7 mouse cellular contexts compared by ENCODE assay signal in genomic region chr19:5050047-5050905, GRCm38 (mm10). TPM values are rescaled to one million over a fixed set of nuclear protein-coding genes. Genes with fewer than 3 reads are reported as not detected.
DNase-seq lines count a peak whose midpoint lies in the region; ATAC-seq lines count a peak whose summit lies in the region.

TSS of gene Rin1 (plus strand) at chr19:5050481.

- H3K27ac ChIP-seq in forebrain, embryonic 13.5 days, result peak within 1 kb of the TSS; percentile 26
- no peak within 1 kb of the TSS for H3K27ac ChIP-seq in hindbrain, embryonic 14.5 days
- peak within 1 kb of the TSS; percentile 71 for H3K27ac ChIP-seq in stomach, embryonic 16.5 days (ENCODE audit: low read length)

- no peaks in the 10 kb centered on the region for H3K9me3 ChIP-seq in forebrain, embryonic 13.5 days (replicated peaks)
- no peaks in the 10 kb centered on the region for H3K9me3 ChIP-seq in hindbrain, embryonic 14.5 days (ENCODE audit: control insufficient read depth, low read length)
- no peaks in the 10 kb centered on the region for H3K9me3 ChIP-seq in stomach, embryonic 16.5 days (replicated peaks; ENCODE audit: control insufficient read depth, low read length)

- peak within 1 kb of the TSS; percentile 17; the same call in 1 of the 2 replicates for H3K4me2 ChIP-seq in forebrain, embryonic 13.5 days
- no peak within 1 kb of the TSS; the same call in 1 of the 2 replicates for H3K4me2 ChIP-seq in hindbrain, embryonic 14.5 days (replicated peaks)
- peak within 1 kb of the TSS; percentile 58 for H3K4me2 ChIP-seq in stomach, embryonic 16.5 days (ENCODE audit: low read depth, low read length)

- 11% methylated on average over 14 of the region's 14 CpGs for WGBS in forebrain, embryonic 13.5 days
- WGBS in hindbrain, embryonic 14.5 days, result 17% methylated on average over 14 of the region's 14 CpGs
- 18% methylated on average over 14 of the region's 14 CpGs for WGBS in stomach, embryonic 16.5 days

- no peak within 1 kb of the TSS for H3K4me3 ChIP-seq in forebrain, embryonic 13.5 days
- H3K4me3 ChIP-seq in hindbrain, embryonic 14.5 days (replicated peaks; ENCODE audit: low read length), result no peak within 1 kb of the TSS
- H3K4me3 ChIP-seq in stomach, embryonic 16.5 days (replicated peaks; ENCODE audit: low read length), result peak within 1 kb of the TSS; percentile 45

- peaks cover 11% of the 10 kb centered on the region for H3K4me1 ChIP-seq in forebrain, embryonic 13.5 days
- 0 out of 2 replicates have a peak, but pooled peaks cover 8% of the 10 kb centered on the region for H3K4me1 ChIP-seq in hindbrain, embryonic 14.5 days (replicated peaks; ENCODE audit: control insufficient read depth, insufficient read depth, low read length)
- H3K4me1 ChIP-seq in stomach, embryonic 16.5 days (ENCODE audit: control insufficient read depth, insufficient read depth, low read length), result peaks cover 19% of the 10 kb centered on the region

- peak within 1 kb of the TSS; percentile 23; the same call in 1 of the 2 replicates for H3K9ac ChIP-seq in forebrain, embryonic 13.5 days
- H3K9ac ChIP-seq in hindbrain, embryonic 14.5 days, result peak within 1 kb of the TSS; percentile 10; the same call in 1 of the 2 replicates
- H3K9ac ChIP-seq in stomach, embryonic 16.5 days (ENCODE audit: low read length), result peak within 1 kb of the TSS; percentile 64

- peaks cover 46% of the 10 kb centered on the region for H3K36me3 ChIP-seq in forebrain, embryonic 13.5 days (ENCODE audit: poor library complexity, severe bottlenecking)
- peaks cover 40% of the 10 kb centered on the region for H3K36me3 ChIP-seq in hindbrain, embryonic 14.5 days (replicated peaks; ENCODE audit: control insufficient read depth, insufficient read depth)
- H3K36me3 ChIP-seq in stomach, embryonic 16.5 days (ENCODE audit: control insufficient read depth, insufficient read depth, low read length), result 0 out of 2 replicates have a peak, but pooled peaks cover 3% of the 10 kb centered on the region

- DNase-seq in CD4-positive, CD25-positive, alpha-beta regulatory T cell, adult 2 months (ENCODE audit: low read depth, low spot score), result peak; percentile 73
- peak; percentile 54 for DNase-seq in T-cell, adult 2 months (ENCODE audit: low spot score)
- DNase-seq in hindbrain, embryonic 14.5 days (ENCODE audit: low spot score), result peak; percentile 48
- DNase-seq in layer of hippocampus, postnatal 36 days, result peak; percentile 72 to 73
- DNase-seq in lung, postnatal 36 days, result peak; percentile 76

- ATAC-seq in forebrain, embryonic 13.5 days, result peak; percentile 58; the same call in 1 of the 2 replicates
- no peak; the same call in 1 of the 2 replicates for ATAC-seq in hindbrain, embryonic 14.5 days (ENCODE audit: low FRiP score)
- ATAC-seq in stomach, embryonic 16.5 days (ENCODE audit: insufficient read depth, low FRiP score), result peak; percentile 70; the same call in 1 of the 2 replicates

- H3K27me3 ChIP-seq in forebrain, embryonic 13.5 days, result peaks cover 47% of the 10 kb centered on the region
- peaks cover 46% of the 10 kb centered on the region for H3K27me3 ChIP-seq in hindbrain, embryonic 14.5 days (ENCODE audit: control insufficient read depth, insufficient read depth, low read length)
- peaks cover 10% of the 10 kb centered on the region for H3K27me3 ChIP-seq in stomach, embryonic 16.5 days (ENCODE audit: control insufficient read depth, insufficient read depth, low read length)

RNA-seq across cellular contexts. Expression of gene Rin1, which starts in this region (rescaled TPM):
- 0.62 and 0.78 TPM in 2 replicates for polyA plus RNA-seq in forebrain, embryonic 13.5 days (2015; fragmentation: Nextera tagmentation; extraction: Ambion mirVana)
- polyA plus RNA-seq in hindbrain, embryonic 14.5 days (2014; fragmentation: Nextera tagmentation; extraction: Ambion mirVana), result 1.1 and 1.4 TPM in 2 replicates
- 100 to 1,000 TPM; 111 to 113 TPM for total RNA-seq in layer of hippocampus, postnatal 36 days (2021)
- polyA plus RNA-seq in stomach, embryonic 16.5 days (2015; fragmentation: Nextera tagmentation; extraction: Ambion mirVana), result 4.5 and 4.9 TPM in 2 replicates

Comparison
In these comparisons a context has a peak if more than half of its experiments do, and no peak if none do; other contexts are left out.
1. Peak in ATAC-seq, H3K27ac ChIP-seq, H3K9ac ChIP-seq and H3K4me2 ChIP-seq in forebrain, embryonic 13.5 days; RNA of the gene not detected or under 1 TPM.
2. H3K9ac ChIP-seq: peak in every context shown above with its lines; median percentile 64 in stomach, embryonic 16.5 days; 23 in forebrain, embryonic 13.5 days; 10 in hindbrain, embryonic 14.5 days.